Mouse (Mus musculus): ENCODE measurements around the gene Ctdsp2. TPM values are rescaled to one million over a fixed set of nuclear protein-coding genes. Genes with fewer than 3 reads are reported as not detected.

The Ctdsp2 gene
- total RNA-seq (2023): 100 to 1,000 TPM in 1 of 2 experiments, 10 to 100 TPM in 1; 95.6 to 113 TPM

GRCm38 (mm10) chr10:126978277-126978994 is at the start of gene Ctdsp2:
Gene Ctdsp2, plus strand, starts transcription at chr10:126978717.

GRCm38 (mm10) chr10:127000529-127000928 is 22.0 kb downstream of the Ctdsp2 start, which contains the start of gene Avil:
Gene Avil, plus strand, starts transcription at chr10:127000709.

GRCm38 (mm10) chr10:127030336-127031296 is 52.1 kb downstream of the Ctdsp2 start, which contains the start of gene Tsfm:
Gene Tsfm, minus strand, starts transcription at chr10:127030840.

GRCm38 (mm10) chr10:127041274-127041766 is 62.8 kb downstream of the Ctdsp2 start, which contains the start of the genes Mettl1 and Eef1akmt3:
Gene Mettl1, plus strand, starts transcription at chr10:127041414.
Gene Eef1akmt3, minus strand, starts transcription at chr10:127041513.

GRCm38 (mm10) chr10:127047954-127048353 is 69.4 kb downstream of the Ctdsp2 start, which contains the start of gene Cyp27b1:
Gene Cyp27b1, plus strand, starts transcription at chr10:127048250.

Other genes with a start within 250 kb of the Ctdsp2 start
- gene Atp23, start 77.4 kb upstream of the Ctdsp2 start, total RNA-seq (2023): 1 to 10 TPM; 3.0 to 3.8 TPM
- gene Avil, start 22.0 kb downstream of the Ctdsp2 start, total RNA-seq (2023): under 1 TPM in 1 of 2 experiments, not detected in 1; 0.22 TPM
- gene Tsfm, start 52.1 kb downstream of the Ctdsp2 start, total RNA-seq (2023): 10 to 100 TPM; 11.1 to 11.3 TPM
- 1 to 10 TPM; 3.6 to 4.2 TPM for gene Mettl1, start 62.7 kb downstream of the Ctdsp2 start, total RNA-seq (2023)
- under 1 TPM in 1 of 2 experiments, not detected in 1; 0.20 TPM for gene Eef1akmt3, start 62.8 kb downstream of the Ctdsp2 start, total RNA-seq (2023)
- not detected for gene Cyp27b1, start 69.5 kb downstream of the Ctdsp2 start, total RNA-seq (2023)
- under 1 TPM in 1 of 2 experiments, not detected in 1; 0.11 TPM for gene March9, start 81.5 kb downstream of the Ctdsp2 start, total RNA-seq (2023)
- gene Cdk4, start 84.8 kb downstream of the Ctdsp2 start, total RNA-seq (2023): 100 to 1,000 TPM; 139 to 142 TPM
- gene Tspan31, start 91.5 kb downstream of the Ctdsp2 start, total RNA-seq (2023): 10 to 100 TPM; 26.9 to 27.6 TPM
- 10 to 100 TPM; 45.3 to 49.2 TPM for gene Agap2, start 96.6 kb downstream of the Ctdsp2 start, total RNA-seq (2023)
- gene Os9, start 142.4 kb downstream of the Ctdsp2 start, total RNA-seq (2023): 100 to 1,000 TPM; 102 to 103 TPM
- 100 to 1,000 TPM in 1 of 2 experiments, 10 to 100 TPM in 1; 99.0 to 106 TPM for gene B4galnt1, start 186.5 kb downstream of the Ctdsp2 start, total RNA-seq (2023)
- not detected for gene Slc26a10, start 201.9 kb downstream of the Ctdsp2 start, total RNA-seq (2023)
- gene Arhgef25, start 211.4 kb downstream of the Ctdsp2 start, total RNA-seq (2023): 1 to 10 TPM; 1.1 to 1.6 TPM
- gene Dtx3, start 217.0 kb downstream of the Ctdsp2 start, total RNA-seq (2023): 10 to 100 TPM; 15.9 to 19.5 TPM
- 10 to 100 TPM; 24.4 to 25.8 TPM for gene Pip4k2c, start 232.9 kb downstream of the Ctdsp2 start, total RNA-seq (2023)

All from neutrophil, adult 83 days (primary cell).